8 mouse cellular contexts compared by ENCODE assay signal in the genomic region with DNA sequence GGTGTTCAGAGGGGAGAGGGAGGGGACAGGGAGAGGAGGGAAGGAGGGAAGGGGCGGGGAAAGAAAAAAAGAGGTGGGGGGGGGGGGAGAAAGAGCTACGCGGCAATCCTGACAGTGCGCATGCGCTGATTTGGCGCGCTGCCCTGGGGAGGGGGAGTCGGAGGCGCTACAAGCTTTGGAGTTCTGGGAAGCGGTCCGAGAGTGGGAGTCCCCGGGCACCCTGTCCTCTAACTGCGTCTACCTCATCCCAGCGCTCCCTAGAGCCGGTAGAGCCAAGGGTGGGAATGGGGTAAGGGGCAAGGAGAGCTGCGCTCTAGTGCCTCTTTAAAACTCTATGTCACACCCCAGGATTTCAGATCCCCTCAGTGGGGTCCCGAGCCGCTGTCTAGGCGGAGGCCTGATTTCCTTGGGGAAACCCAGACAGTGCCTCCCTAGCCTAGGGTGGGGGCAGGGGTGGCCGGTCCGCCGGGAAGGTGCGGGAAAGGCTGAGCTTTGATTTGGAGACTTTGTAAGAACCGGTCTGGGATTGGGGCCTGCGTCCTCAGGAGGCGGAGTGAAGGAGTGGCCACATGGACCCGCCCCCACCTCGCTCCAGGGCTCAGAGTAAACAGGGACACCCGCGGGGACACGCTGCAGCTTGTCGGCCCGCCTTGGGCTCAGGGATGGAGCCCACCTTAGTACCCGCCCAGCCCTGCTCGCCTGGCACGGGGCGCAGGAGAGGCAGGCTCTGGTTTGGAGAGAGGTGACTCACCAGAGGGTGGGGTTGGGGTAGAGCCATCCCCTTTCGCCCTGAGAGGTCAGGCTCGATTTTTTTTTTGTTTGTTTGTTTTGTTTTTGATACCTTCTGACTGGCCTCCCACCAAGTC. TPM values are rescaled to one million over a fixed set of nuclear protein-coding genes. Genes with fewer than 3 reads are reported as not detected.
A peak's percentile ranks its signal among the peaks of the same experiment; 100 is the strongest.
DNase-seq lines count a peak whose midpoint lies in the region; ATAC-seq and TF ChIP-seq lines count a peak whose summit lies in the region.

No protein-coding gene starts in this region.

- peak; percentile 84 for ATAC-seq in heart, embryonic 12.5 days (ENCODE audit: insufficient number of reproducible peaks, low FRiP score)
- peak; percentile 76 for ATAC-seq in liver, embryonic 13.5 days (ENCODE audit: low read depth)

- peak; percentile 86 for DNase-seq in A20 (ENCODE audit: low read depth, low spot score)
- DNase-seq in kidney, postnatal 10 days: peak; percentile 93
- peak; percentile 26 for DNase-seq in liver, embryonic 13.5 days
- peak; percentile 88 for DNase-seq in neural tube, embryonic 10.5 days (ENCODE audit: extremely low spot score, low spot score)
- peak; percentile 95 for DNase-seq in testis, postnatal 10 days (ENCODE audit: low spot score)

- peak overlapping the region; percentile 73 for H3K9ac ChIP-seq in heart, embryonic 12.5 days
- H3K9ac ChIP-seq in liver, embryonic 13.5 days: peak overlapping the region; percentile 59

- no peak for TF ChIP-seq POLR2A in bone marrow macrophage, adult 2 months (IDR thresholded peaks at IDR 0.05; ENCODE audit: borderline replicate concordance, low read depth, low read length)

- under 1% methylated on average over 32 of the region's 39 CpGs for whole genome bisulfite sequencing in heart, embryonic 12.5 days
- WGBS in liver, embryonic 13.5 days (ENCODE audit: insufficient replicate concordance): under 1% methylated on average over 37 of the region's 39 CpGs

- peaks cover 61% of the 10 kb centered on the region for H3K27me3 ChIP-seq in erythroblast, embryonic 14.5 days (ENCODE audit: control insufficient read depth)
- H3K27me3 ChIP-seq in heart, embryonic 12.5 days (replicated peaks): no peaks in the 10 kb centered on the region
- peaks cover 62% of the 10 kb centered on the region for H3K27me3 ChIP-seq in liver, embryonic 13.5 days

- no peak for TF ChIP-seq CTCF in bone marrow macrophage, adult 2 months (IDR thresholded peaks at IDR 0.05; ENCODE audit: low read depth, low read length)

- H3K4me3 ChIP-seq in bone marrow macrophage, adult 2 months (ENCODE audit: insufficient read depth, low read length): peak overlapping the region; percentile 84
- H3K4me3 ChIP-seq in erythroblast, embryonic 14.5 days (replicated peaks): peak overlapping the region; percentile 48
- peak overlapping the region; percentile 77 for H3K4me3 ChIP-seq in heart, embryonic 12.5 days
- H3K4me3 ChIP-seq in liver, embryonic 13.5 days (replicated peaks): peak overlapping the region; percentile 58

- H3K9me3 ChIP-seq in erythroblast, embryonic 14.5 days (ENCODE audit: control insufficient read depth, low read length): peaks cover under 1% of the 10 kb centered on the region
- H3K9me3 ChIP-seq in heart, embryonic 12.5 days (replicated peaks): peaks cover 5% of the 10 kb centered on the region
- no peaks in the 10 kb centered on the region for H3K9me3 ChIP-seq in liver, embryonic 13.5 days (replicated peaks)

- H3K4me2 ChIP-seq in heart, embryonic 12.5 days: peak overlapping the region; percentile 98
- peak overlapping the region; percentile 73 for H3K4me2 ChIP-seq in liver, embryonic 13.5 days

- peaks cover 19% of the 10 kb centered on the region for H3K4me1 ChIP-seq in bone marrow macrophage, adult 2 months (ENCODE audit: control insufficient read depth, insufficient read depth, low read length)
- H3K4me1 ChIP-seq in erythroblast, embryonic 14.5 days (ENCODE audit: control insufficient read depth): peaks cover 8% of the 10 kb centered on the region
- H3K4me1 ChIP-seq in heart, embryonic 12.5 days (replicated peaks): peaks cover 44% of the 10 kb centered on the region
- H3K4me1 ChIP-seq in liver, embryonic 13.5 days (replicated peaks): peaks cover 29% of the 10 kb centered on the region

- no peaks in the 10 kb centered on the region for H3K36me3 ChIP-seq in erythroblast, embryonic 14.5 days (ENCODE audit: control insufficient read depth)
- H3K36me3 ChIP-seq in heart, embryonic 12.5 days: no peaks in the 10 kb centered on the region
- no peaks in the 10 kb centered on the region for H3K36me3 ChIP-seq in liver, embryonic 13.5 days

- H3K27ac ChIP-seq in bone marrow macrophage, adult 2 months (ENCODE audit: insufficient read depth, low read depth, low read length): peak overlapping the region; percentile 99
- peak overlapping the region; percentile 98 for H3K27ac ChIP-seq in heart, embryonic 12.5 days (ENCODE audit: poor library complexity, severe bottlenecking)
- peak overlapping the region; percentile 81 for H3K27ac ChIP-seq in liver, embryonic 13.5 days

RNA-seq across cellular contexts. Expression of a gene that starts 0.5 kb away (rescaled TPM):
- polyA plus RNA-seq in bone marrow macrophage, adult 2 months (2012; ENCODE audit: insufficient read depth, insufficient read length, missing spikeins): 361 and 418 TPM in 2 replicates
- polyA plus RNA-seq in erythroblast, embryonic 14.5 days (2012): 2.1 and 2.3 TPM in 2 replicates
- 43.3 and 46.1 TPM in 2 replicates for polyA plus RNA-seq in heart, embryonic 12.5 days (2016; fragmentation: Nextera tagmentation; extraction: Ambion mirVana)
- 15.1 and 16.9 TPM in 2 replicates for polyA plus RNA-seq in liver, embryonic 13.5 days (2015; fragmentation: Nextera tagmentation; extraction: Ambion mirVana)

RNA-seq across cellular contexts. Expression of a gene that starts 21.4 kb away (rescaled TPM):
- polyA plus RNA-seq in bone marrow macrophage, adult 2 months (2012; ENCODE audit: insufficient read depth, insufficient read length, missing spikeins): 128 and 144 TPM in 2 replicates
- polyA plus RNA-seq in erythroblast, embryonic 14.5 days (2012): 1.2 and 2.1 TPM in 2 replicates
- 27.8 and 28.2 TPM in 2 replicates for polyA plus RNA-seq in heart, embryonic 12.5 days (2016; fragmentation: Nextera tagmentation; extraction: Ambion mirVana)
- polyA plus RNA-seq in liver, embryonic 13.5 days (2015; fragmentation: Nextera tagmentation; extraction: Ambion mirVana): 12.3 and 15.5 TPM in 2 replicates

RNA-seq across cellular contexts. Expression of a gene that starts 45.3 kb away (rescaled TPM):
- polyA plus RNA-seq in bone marrow macrophage, adult 2 months (2012; ENCODE audit: insufficient read depth, insufficient read length, missing spikeins): 11.0 and 13.5 TPM in 2 replicates
- 0.04 and 0.14 TPM in 2 replicates for polyA plus RNA-seq in erythroblast, embryonic 14.5 days (2012)
- polyA plus RNA-seq in heart, embryonic 12.5 days (2016; fragmentation: Nextera tagmentation; extraction: Ambion mirVana): 8.9 and 9.2 TPM in 2 replicates
- 5.0 and 6.3 TPM in 2 replicates for polyA plus RNA-seq in liver, embryonic 13.5 days (2015; fragmentation: Nextera tagmentation; extraction: Ambion mirVana)

RNA-seq across cellular contexts. Expression of a gene that starts 46.9 kb away (rescaled TPM):
- 21.4 and 25.4 TPM in 2 replicates for polyA plus RNA-seq in bone marrow macrophage, adult 2 months (2012; ENCODE audit: insufficient read depth, insufficient read length, missing spikeins)
- 0.03 and 0.08 TPM in 2 replicates for polyA plus RNA-seq in erythroblast, embryonic 14.5 days (2012)
- 13.4 and 13.7 TPM in 2 replicates for polyA plus RNA-seq in heart, embryonic 12.5 days (2016; fragmentation: Nextera tagmentation; extraction: Ambion mirVana)
- polyA plus RNA-seq in liver, embryonic 13.5 days (2015; fragmentation: Nextera tagmentation; extraction: Ambion mirVana): 1.5 and 2.1 TPM in 2 replicates

Comparison
In these comparisons a context has a peak if more than half of its experiments do, and no peak if none do; other contexts are left out.
1. Peak in every context shown above with its lines: DNase-seq, ATAC-seq, H3K4me3 ChIP-seq and H3K27ac ChIP-seq.
2. DNase-seq: peak in every context shown above with its lines; median percentile 95 in testis, postnatal 10 days; 93 in kidney, postnatal 10 days; 88 in neural tube, embryonic 10.5 days; 86 in A20; 26 in liver, embryonic 13.5 days.